Mouse (Mus musculus): ENCODE measurements around the gene Prep. TPM values are rescaled to one million over a fixed set of nuclear protein-coding genes. Genes with fewer than 3 reads are reported as not detected.
"Not testable (repeated sequence)": the region's sequence is repeated elsewhere in the genome, so short reads cannot be mapped to it uniquely, and the experiment has no call there.

Gene Prep
- polyA plus RNA-seq, 2 experiments from 2014 or later, result 2.5 to 3.4 TPM

DNA sequence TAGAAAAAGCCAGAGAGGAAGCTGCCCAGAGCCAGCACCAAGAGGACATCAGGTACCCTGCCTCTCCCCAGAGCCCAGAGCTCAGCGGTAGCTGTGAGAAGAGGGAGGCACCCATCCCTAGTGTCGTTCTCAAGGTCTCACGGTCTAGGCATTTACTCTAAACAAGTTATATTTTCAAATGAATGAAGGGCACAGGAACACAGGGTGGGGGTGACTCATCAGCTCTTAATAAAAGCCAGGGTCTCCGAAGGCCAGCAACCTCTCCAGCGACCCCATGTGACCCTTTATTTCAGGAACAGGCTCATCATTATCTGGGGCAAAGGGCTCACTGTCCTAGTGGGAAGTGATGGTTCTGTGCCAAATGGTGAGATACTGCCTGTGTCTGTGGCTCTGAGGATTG, 55.5 kb downstream of the Prep start:
- no peak for ATAC-seq

DNA sequence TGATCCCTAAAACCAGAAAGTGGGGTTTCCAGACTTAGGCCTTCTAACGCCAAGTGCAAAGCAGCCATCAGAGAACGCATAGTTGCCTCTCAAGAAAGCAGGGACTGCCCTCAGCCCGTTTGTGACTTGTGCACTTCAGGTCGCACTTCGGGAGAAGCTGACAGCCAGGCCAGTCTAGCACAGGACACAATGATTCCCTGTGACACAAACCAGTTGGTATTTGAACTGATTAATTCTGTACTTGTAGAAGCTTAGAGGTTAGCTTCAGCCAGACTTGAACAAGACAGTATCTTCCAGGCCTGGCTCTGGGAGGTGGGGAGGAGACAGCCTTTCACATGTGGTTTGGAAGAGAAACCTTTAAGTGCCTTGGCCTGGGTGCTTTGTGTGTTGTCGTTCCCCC, 56.0 kb downstream of the Prep start:
- ATAC-seq, result no peak

DNA sequence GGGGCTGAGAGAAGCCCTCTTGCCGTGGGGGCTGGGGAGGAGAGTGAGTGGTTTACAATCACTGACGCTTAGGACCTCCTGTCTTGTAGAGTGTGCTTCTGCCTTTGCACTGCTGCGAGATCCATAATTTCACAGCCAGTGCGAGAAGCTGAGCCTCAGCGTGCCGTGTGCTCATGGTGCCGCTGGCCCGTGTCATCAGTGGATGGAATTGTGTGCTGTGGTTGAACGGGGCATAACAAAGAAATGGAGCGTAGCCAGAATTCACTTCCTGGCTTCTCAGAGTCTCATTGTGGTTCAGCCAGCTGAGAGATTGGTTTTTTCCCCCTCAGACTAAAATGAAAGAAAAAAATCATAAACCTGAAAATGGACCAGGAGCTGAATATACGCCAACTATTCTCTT, 62.1 kb downstream of the Prep start:
- ATAC-seq, result no peak

DNA sequence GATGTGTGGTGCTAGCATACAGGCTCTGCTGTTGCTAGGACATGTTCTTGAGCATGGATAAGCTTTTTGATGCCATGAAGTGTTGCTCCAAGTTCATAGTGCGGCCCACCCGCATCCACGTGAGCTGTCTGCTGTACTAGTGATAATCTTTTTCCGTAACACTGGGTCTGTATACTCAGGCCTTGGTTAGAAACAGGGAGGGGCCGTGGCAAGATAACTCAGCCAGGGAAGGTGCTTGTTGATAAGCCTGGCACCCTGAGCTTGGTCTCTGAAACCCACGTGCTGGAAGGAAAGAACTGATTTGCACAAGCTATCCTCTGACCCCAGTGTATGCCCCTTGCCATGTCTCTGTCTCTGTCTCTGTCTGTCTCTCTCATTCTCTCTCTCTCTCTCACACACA, 63.0 kb downstream of the Prep start:
- no peak for ATAC-seq

DNA sequence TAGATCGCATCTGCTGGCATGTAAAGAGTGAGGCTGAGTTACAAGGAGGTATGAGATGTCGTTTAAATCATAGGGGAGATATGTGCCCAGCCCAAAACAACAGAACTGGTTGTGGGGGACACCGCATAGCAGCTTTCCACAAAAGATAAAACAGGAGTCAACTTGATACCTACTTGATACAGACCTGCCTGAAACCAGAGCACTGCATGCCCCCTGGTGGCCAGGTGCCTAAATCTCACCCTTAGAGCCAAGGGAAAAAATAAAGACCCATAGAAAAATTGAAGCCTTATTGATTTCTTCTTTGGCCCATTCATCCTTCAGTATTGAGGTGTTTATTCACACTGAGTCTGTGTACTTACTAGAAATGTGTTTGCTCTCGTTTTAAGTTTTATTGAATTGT, 65.4 kb downstream of the Prep start:
- ATAC-seq, result peak; percentile 71

DNA sequence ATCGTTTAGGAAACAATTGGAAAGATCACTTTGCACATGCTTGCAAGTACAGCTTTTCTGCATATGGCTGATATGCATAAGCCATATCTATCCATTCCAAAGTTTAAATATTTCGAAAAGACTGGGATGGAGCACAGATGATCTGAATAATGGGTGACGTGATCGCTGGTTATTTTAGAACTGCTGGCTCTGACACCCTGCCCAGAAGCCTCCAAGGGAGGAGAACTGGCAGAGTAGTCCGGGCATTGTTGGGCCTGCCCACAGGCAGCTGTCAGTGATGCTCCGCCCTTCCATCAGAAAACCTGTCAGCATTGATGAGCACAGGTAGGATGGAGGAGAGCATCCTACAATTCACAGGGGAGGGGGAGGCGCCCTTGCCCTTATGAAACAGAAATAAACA, 69.8 kb downstream of the Prep start:
- no peak for ATAC-seq

DNA sequence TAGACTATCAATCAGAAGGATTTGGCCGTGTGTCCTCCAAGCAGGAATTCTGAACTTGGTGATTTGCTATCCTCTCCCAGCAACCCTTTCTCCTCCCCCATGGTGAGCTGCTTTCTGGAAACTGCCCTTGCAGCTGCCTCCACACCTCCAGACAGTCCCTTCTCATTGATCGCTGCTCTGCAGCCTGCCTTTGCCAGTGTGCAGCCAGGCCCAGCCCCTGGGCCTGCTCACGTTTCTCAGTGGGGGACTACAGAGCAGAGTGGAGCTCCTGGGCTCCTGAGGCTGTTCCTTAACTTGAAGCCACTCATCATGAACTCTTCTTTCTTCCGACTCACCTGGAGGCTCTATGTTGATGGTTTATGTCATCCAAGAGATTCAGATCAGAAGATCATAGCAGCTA, 72.9 kb downstream of the Prep start:
- ATAC-seq, result no peak

DNA sequence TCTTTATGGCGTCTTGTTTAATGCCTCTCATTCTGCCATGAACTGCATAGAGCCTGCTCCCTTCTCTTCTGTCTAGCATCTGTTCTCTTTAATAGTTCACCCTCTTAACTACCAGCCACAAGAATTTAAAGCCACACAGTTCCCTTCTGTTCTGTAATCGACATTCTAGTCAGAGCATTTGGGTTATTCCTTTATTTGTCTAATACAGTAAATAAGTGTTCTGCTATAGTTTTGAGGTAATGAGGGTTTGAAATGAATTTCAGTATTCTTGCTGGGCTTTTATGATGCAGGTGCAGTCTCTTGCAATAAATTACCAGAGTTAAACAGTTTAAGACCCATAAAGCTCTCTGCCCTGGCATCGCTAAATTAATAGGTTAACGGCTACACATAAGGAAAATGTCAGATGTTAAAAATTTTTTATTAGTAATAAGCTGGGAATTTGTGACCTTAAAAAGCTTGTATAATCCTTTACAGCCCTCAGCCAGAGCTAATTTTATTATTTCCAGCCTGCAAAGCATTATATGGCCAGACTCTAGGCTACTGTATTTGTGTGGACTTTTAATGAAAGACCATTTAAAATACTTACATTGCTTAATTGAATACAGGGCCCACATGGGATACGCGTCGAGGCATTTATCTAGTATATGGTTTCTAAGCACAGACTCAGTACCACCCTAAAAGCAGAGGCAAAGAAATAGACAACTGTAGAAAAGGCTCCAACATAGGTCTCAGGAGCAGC, 73.6 kb downstream of the Prep start:
- ATAC-seq, result no peak

DNA sequence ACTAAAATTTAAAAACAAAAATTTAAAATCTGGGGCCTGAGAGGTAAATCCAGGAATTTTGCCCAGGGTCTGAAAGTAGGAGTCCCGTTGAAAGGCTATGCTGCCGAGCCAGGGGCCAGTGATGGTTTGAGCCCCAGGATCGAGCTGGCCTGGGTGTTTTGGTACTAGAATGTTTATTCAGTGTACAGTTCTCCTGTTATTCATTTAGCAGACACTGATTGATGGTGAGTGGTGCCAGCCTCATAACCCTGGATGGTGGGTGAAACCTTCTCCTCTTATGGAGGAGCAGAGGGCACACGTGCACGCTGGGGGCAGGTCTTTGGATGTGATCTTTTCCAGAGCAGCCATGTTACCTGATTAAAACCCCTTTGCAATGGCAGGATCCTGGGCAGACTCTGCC, 75.4 kb downstream of the Prep start:
- ATAC-seq, result no peak

DNA sequence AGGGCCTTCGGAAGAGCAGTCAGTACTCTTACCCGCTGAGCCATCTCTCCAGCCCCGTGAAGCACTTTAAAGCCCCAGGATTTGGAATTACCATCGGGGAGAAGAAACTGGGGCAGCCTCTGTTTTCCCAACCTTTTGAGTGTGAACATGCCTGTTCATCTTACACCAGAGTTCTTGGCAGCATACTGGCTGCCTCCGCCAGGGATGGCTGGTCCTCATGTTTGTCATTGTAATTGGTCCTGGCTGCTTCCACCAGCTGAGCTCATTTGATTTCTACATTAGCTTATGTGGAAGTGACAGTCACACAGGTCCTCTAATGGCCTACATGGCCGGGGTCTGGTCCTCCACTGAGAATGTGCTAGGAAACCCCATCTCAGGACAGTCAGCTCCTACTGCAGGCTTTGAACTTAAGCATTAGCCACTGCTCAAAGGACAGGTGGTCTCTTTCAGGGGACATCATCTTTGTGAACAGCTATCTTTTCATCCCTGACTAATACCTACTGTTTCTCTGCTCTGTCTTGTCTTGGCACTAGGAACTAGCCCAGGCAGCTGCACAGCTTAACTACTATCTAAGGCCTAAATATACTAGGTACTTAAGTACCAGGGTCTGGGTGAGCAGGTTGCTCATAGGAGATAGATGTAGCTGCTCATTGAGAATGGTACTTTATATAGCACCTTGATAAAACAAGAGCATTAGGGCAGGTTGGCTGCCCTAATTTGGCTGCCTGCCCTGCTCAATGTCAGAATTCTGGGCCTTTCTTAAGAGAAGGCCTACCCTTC, 77.2 kb downstream of the Prep start:
- no peak for ATAC-seq

DNA sequence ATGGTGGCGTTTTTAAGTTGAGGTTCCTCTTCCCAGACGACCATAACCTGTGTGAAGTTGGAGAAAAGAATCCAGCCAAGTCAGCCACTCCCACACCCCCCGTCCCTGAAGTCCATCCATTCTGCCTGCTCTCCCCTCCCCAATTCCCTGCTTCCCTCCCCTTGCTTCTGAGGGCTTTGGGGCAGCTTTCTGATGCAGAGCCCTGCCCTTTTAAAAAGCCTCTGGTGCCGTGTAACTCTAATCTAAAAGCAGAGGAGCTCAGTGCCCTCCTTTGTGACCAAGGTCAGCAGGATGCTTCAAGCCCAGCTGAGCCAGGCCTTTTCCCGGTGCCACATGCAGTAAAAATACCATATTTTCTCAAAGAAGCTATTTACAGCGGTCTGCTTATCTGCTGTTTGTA, 79.8 kb downstream of the Prep start:
- ATAC-seq, result no peak

DNA sequence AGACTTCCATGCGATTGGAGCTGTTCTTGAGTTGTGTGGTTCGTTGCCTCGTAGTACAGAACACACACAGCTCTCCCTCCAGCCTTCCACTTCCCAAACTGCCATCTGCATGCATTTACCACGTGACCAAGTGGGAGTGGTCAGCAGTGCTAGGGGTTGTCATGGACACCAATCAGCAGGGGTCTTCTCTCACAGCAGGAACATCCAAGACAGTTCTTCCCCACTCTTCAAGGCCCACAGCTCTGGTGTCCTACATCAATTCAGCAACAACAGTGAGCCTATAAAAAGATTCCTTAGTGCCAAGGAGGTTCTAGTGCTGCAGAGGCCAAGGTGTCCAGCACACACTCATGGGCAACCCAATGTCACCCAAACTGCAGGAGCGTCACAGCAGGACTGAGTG, 84.1 kb downstream of the Prep start:
- ATAC-seq, result no peak

DNA sequence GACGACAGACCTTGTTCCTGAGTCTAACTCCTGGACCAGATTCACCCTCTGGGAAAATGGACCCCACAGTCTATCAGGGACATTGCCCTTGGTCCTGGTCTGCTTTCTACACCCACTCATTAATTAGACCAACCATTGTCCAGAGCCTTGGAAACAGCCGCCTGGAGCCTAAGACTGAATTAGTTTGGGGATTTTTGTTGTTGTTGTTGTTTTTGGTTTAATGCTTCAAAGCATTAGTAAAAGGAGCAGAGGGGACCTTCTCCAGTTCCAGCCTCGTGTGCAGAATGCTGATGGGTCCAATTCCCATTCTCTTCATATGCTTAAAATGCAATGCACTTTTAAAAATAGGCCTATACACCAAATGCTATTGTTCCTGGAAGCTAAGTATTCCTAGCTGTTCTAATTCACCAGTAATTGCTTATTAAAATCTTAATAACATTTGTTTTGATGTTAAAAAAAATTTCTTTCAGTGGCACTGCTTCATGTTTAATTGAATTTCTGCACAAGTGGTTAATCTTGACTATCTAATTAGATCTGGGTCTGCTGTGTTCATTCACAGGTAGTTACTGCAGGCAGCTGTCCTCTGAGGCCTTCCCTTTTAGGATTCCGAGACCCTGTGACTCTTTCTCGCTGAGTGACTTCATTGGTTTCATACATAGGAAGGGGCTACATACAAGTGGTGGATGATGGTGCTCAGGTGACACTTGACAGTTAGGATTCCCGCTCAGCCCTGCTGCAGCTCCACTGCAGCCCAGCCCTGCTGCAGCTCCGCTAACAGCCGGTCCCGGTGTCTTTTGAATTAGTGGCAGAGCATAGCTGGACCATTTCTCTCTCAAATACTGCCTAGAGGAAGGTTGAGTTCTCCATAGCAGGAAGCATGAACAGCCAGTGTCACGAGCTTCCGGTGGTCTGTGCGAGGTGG, 85.0 kb downstream of the Prep start:
- ATAC-seq, result no peak

DNA sequence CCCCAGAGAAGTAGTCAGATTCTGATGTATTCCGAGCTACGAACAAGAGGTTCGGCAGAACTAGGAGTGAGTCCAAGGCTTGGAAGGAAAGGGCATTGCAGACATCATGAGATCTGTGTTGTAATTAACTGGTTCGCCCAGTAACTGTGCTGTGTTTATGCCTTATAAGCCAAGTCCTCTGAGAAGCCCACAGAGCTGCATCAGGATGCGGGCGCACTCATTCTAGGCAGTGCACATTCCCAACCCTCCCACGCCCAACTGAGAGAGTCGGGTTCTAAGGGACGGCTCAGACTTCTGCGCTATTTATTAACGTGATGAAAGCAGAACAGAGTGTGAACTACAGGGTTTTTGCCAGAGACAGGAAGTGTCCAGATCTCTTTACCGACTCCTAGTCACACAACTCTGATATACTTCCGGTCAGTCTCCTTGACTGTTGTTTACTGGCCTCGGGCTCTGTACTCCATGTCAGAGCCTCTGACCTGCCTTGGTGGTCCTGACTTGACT, 87.6 kb downstream of the Prep start:
- no peak for ATAC-seq

DNA sequence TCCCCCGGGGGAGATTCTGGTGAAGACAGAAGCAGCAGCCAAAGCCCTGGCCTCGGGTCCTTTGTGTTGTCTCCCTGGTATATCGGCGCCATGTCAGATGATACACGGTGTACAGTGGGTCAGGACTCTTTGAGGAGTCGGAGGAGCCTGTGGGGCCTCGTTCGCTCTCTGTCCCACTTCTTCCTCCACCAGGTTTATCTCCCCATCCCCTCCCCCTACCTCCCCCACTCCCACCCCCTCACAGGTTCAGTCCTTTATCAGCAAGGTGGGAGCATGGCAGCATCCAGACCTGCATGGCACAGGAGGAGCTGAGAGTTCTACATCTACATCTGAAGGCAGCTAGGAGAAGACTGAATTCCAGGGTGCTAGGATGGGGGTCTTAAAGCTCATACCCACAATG, 98.8 kb downstream of the Prep start:
- ATAC-seq, result no peak

DNA sequence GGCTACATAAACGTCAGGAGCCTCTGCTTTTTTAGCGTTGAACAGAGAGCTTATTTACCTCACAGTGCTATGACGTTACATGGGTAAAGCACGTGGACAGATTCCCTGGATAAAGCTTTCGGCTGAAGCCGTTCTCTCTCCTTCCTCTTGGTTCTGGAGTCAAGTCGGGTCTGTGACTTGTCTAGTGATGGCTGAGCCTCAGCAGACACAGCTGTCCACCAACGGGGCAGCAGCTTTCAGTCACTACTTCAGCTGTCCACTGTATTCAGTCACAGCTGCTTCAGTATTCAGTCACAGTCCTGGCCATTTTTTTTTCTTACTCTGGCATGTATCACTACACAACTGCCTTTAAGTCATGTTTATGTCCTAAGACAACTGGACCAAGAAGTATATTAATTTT, 106.9 kb downstream of the Prep start:
- no peak for ATAC-seq

DNA sequence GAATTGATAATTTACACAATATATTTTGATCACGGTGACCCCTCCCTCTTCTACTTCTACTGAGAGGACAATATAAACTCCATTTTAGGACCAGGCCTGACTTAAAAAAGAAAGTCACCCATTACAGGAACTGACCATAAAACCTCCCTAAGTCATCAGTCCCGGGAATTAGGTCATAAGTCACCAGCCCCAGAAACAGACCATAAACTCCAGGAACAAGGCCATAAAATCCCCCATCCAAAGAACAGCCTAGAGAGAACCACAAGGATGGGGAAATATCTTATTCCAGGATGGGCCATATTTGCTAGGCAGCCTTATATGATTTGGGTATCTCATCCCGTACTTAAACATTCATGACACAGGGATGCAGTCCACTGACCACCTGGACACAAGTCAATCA, 107.3 kb downstream of the Prep start:
- no peak for ATAC-seq

DNA sequence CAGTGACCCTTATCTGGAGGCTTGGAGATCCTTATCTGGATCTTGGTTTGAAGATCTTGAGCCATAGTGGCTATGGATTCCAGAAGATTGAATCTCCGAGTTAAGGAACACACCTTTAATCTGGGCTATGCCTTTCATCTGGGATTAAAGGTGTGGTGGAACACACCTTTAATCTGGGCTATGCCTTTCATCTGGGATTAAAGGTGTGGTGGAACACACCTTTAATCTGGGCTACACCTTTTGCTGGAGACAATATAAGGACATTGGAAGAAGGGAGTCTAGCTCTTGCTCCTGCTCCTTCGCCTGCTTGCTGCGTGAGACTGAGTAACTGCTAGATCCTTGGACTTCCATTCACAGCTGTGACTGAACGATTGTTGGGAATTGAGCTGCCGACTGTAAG, 110.8 kb downstream of the Prep start, which contains the start of gene Popdc3:
Gene Popdc3 (plus strand): TSS at position 301 of the 400 bp plus-strand sequence.
- not testable (repeated sequence) for ATAC-seq

DNA sequence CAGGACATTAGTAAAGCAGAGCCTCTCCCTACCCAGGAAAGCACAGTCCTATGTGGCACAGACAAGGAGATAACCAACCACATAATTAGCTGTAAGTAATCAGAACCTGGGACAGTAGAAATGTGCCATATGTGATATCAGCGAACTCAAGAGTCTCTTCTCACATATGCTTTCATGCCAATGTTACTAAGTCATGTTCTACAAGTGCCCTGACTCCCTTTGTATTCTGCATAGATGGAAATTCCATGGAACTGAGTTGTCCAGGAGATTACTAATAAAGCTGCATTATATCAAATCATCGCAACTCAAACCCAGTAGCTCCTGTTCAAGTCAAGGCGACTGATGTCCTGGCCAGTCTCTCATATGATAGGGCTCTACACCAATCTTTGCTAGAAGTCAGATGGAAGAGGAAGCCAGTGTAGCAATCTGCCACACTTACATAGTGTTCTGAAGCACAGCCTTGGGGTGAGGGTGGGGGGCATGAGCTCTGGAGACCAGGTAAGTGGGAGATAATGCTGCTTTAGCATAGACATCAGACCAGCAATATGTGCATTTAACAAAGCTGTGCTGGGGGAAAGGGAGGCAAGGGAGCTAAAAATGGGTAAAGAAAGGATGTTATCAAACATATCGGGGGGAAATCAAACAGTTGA, 113.8 kb downstream of the Prep start:
- no peak for ATAC-seq

DNA sequence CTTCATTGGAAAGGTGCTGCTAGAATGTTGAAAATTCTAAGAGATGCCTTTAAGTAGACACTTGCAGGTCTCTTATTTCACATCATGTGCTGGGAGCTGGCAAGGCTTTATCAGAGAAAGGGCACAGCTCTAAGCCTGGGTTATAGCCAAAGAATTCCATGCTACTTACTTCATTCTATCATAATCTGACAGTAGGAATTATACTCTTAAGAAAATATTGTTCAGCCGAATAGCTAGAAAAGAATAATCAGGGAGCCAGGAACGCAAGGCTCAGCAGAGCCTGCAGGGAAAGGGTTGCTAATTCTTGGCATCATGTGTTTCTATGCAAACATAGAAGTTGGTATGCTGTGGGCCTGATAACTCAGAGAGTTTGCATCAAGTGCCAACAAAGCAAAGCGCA, 114.3 kb downstream of the Prep start:
- no peak for ATAC-seq

DNA sequence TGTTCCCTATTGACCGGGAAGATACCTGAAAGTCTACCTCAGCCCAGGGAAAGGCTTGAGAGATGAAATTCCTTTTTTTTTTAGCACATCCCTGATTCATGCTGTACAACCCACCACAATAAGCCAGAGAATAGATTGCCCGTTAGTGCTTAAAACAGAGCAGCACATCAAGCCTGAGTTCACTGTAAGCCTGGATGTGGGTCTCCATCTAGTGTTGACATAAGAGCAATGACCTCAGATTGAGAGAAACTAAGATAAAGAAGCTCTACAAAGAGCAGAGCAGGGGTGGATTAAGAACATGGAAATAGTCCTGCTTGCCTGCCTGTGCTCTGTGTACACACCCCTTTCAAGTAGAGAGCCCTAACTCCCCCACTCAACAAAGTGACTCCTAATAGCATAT, 118.5 kb downstream of the Prep start:
- no peak for ATAC-seq
